Mouse (Mus musculus) liver, embryonic 15.5 days (tissue): ENCODE measurements around the gene Rpn2. TPM values are rescaled to one million over a fixed set of nuclear protein-coding genes. Genes with fewer than 3 reads are reported as not detected.

Source experiments
- ATAC-seq: fragments of 200-750 bp; cut with Nextera tagmentation; 2 replicates; pipeline ENCODE4 v1.8.0; 2017; ENCODE audit warnings: moderate number of reproducible peaks, mild to moderate bottlenecking, moderate library complexity; ENCODE audit not compliant: insufficient read depth
- H3K27ac ChIP-seq: fragments of 300-500 bp; sonication (generic); replicated peaks from 2 replicates; pipeline ENCODE4 v1.5.1; 2015; ENCODE audit warnings: mild to moderate bottlenecking, inconsistent platforms
- H3K27me3 ChIP-seq: fragments of 300-500 bp; sonication (generic); 2 replicates; pipeline ENCODE4 v1.6.1; 2015; ENCODE audit warnings: mild to moderate bottlenecking, inconsistent platforms
- H3K36me3 ChIP-seq: fragments of 300-500 bp; sonication (generic); replicated peaks from 2 replicates; pipeline ENCODE4 v1.6.1; 2015; ENCODE audit warnings: moderate library complexity, mild to moderate bottlenecking, inconsistent platforms
- H3K4me1 ChIP-seq: fragments of 300-500 bp; sonication (generic); replicated peaks from 2 replicates; pipeline ENCODE4 v1.6.1; 2015; ENCODE audit warnings: inconsistent platforms
- H3K4me2 ChIP-seq: fragments of 300-500 bp; sonication (generic); 2 replicates; pipeline ENCODE4 v1.6.1; 2015; ENCODE audit warnings: moderate library complexity, mild to moderate bottlenecking, inconsistent platforms
- H3K4me3 ChIP-seq: fragments of 300-500 bp; sonication (generic); replicated peaks from 2 replicates; pipeline ENCODE4 v1.5.1; 2015; ENCODE audit warnings: mild to moderate bottlenecking, inconsistent platforms
- H3K9ac ChIP-seq: fragments of 300-500 bp; sonication (generic); 2 replicates; pipeline ENCODE4 v1.6.1; 2015; ENCODE audit warnings: moderate library complexity, mild to moderate bottlenecking, inconsistent platforms
- H3K9me3 ChIP-seq: fragments of 300-500 bp; sonication (generic); replicated peaks from 2 replicates; pipeline ENCODE4 v1.6.1; 2016; ENCODE audit warnings: inconsistent platforms
- WGBS: fragments of 180-500 bp; shearing (Covaris S2); methylation state at CpG from one replicate; pipeline ENCODE4 v1.1.7; 2015; ENCODE audit warnings: mixed read lengths; ENCODE audit not compliant: insufficient replicate concordance; 5-methylcytosine and 5-hydroxymethylcytosine counted together
- polyA plus RNA-seq: library from polyadenylated mRNA; unstranded; fragments of >200 nt; fragmentation: Nextera tagmentation; extraction: Ambion mirVana; gene quantifications from 2 replicates; pipeline ENCODE4 v1.2.1, GENCODE M21; 2015

Rpn2 gene
- 159 and 170 TPM in 2 replicates for polyA plus RNA-seq

GRCm38 (mm10) chr2:157278717-157279415 lies at the start of gene Rpn2:
Gene Rpn2 (plus strand): TSS chr2:157279017.
- Histone ChIP-seq H3K9me3 (no peaks in the 10 kb centered on the region), H3K27ac (peak within 1 kb of the TSS; percentile 93), H3K27me3 (no peaks in the 10 kb centered on the region), H3K36me3 (peaks cover 23% of the 10 kb centered on the region), H3K4me3 (peak within 1 kb of the TSS; percentile 99), H3K9ac (peak within 1 kb of the TSS; percentile 96), H3K4me2 (peak within 1 kb of the TSS; percentile 75), H3K4me1 (peaks cover 36% of the 10 kb centered on the region)
- under 1% methylated on average over 63 of the region's 64 CpGs for WGBS
- ATAC-seq: peak; percentile 99

GRCm38 (mm10) chr2:157235946-157236345 lies 42.9 kb upstream of the Rpn2 start:
- H3K27ac ChIP-seq: no peak overlapping the region
- 82% methylated on average over 8 of the region's 8 CpGs for WGBS
- no peak overlapping the region for H3K4me3 ChIP-seq
- H3K4me2 ChIP-seq: no peak overlapping the region
- H3K4me1 ChIP-seq: no peaks in the 10 kb centered on the region
- 0 out of 2 replicates have a peak, but pooled peaks cover 8% of the 10 kb centered on the region for H3K27me3 ChIP-seq
- no peaks in the 10 kb centered on the region for H3K36me3 ChIP-seq
- no peak overlapping the region for H3K9ac ChIP-seq
- H3K9me3 ChIP-seq: no peaks in the 10 kb centered on the region
- no peak for ATAC-seq

GRCm38 (mm10) chr2:157245001-157245400 lies 33.8 kb upstream of the Rpn2 start:
- Histone ChIP-seq H3K4me1 (no peaks in the 10 kb centered on the region), H3K4me2 (no peak overlapping the region), H3K9ac (no peak overlapping the region), H3K27ac (no peak overlapping the region), H3K36me3 (no peaks in the 10 kb centered on the region), H3K4me3 (no peak overlapping the region), H3K9me3 (no peaks in the 10 kb centered on the region), H3K27me3 (no peaks in the 10 kb centered on the region)
- 25% methylated on average over 5 of the region's 5 CpGs for WGBS
- ATAC-seq: no peak

GRCm38 (mm10) chr2:157245603-157246002 lies 33.2 kb upstream of the Rpn2 start:
- WGBS: 48% methylated on average over 2 of the region's 2 CpGs
- no peak overlapping the region for H3K27ac ChIP-seq
- ATAC-seq: no peak

GRCm38 (mm10) chr2:157248111-157248510 lies 30.7 kb upstream of the Rpn2 start:
- Histone ChIP-seq H3K9ac (no peak overlapping the region), H3K4me1 (no peaks in the 10 kb centered on the region), H3K27me3 (no peaks in the 10 kb centered on the region), H3K4me2 (no peak overlapping the region), H3K9me3 (no peaks in the 10 kb centered on the region), H3K36me3 (no peaks in the 10 kb centered on the region), H3K4me3 (no peak overlapping the region), H3K27ac (no peak overlapping the region)
- ATAC-seq: no peak

More at GRCm38 (mm10) chr2:157245603-157246002, 33.2 kb upstream of the Rpn2 start:
- no peaks in the 10 kb centered on the region for H3K9me3 ChIP-seq
- no peaks in the 10 kb centered on the region for H3K4me1 ChIP-seq
- H3K27me3 ChIP-seq: no peaks in the 10 kb centered on the region
- H3K4me2 ChIP-seq: no peak overlapping the region
- H3K36me3 ChIP-seq: no peaks in the 10 kb centered on the region
- H3K9ac ChIP-seq: no peak overlapping the region
- H3K4me3 ChIP-seq: no peak overlapping the region

GRCm38 (mm10) chr2:157259720-157260119 lies 19.1 kb upstream of the Rpn2 start:
- Histone ChIP-seq H3K4me3 (no peak overlapping the region), H3K9ac (no peak overlapping the region), H3K9me3 (no peaks in the 10 kb centered on the region), H3K36me3 (no peaks in the 10 kb centered on the region), H3K4me2 (no peak overlapping the region), H3K27ac (no peak overlapping the region), H3K4me1 (0 out of 2 replicates have a peak, but pooled peaks cover 2% of the 10 kb centered on the region), H3K27me3 (no peaks in the 10 kb centered on the region)
- ATAC-seq: peak; percentile 44; the same call in 1 of the 2 replicates
- 0% methylated on average over 5 of the region's 5 CpGs for WGBS

- H3K4me3 ChIP-seq: no peak overlapping the region
- H3K27ac ChIP-seq: no peak overlapping the region
- 62% methylated on average over 5 of the region's 5 CpGs for WGBS
- no peak overlapping the region for H3K9ac ChIP-seq
- ATAC-seq: no peak
- H3K36me3 ChIP-seq: no peaks in the 10 kb centered on the region
- H3K9me3 ChIP-seq: no peaks in the 10 kb centered on the region
- H3K4me1 ChIP-seq: 0 out of 2 replicates have a peak, but pooled peaks cover 2% of the 10 kb centered on the region
- H3K4me2 ChIP-seq: no peak overlapping the region
- no peaks in the 10 kb centered on the region for H3K27me3 ChIP-seq
Measured at GRCm38 (mm10) chr2:157261930-157262329, 16.9 kb upstream of the Rpn2 start.

- no peak overlapping the region for H3K9ac ChIP-seq
- no peak for ATAC-seq
- 0 out of 2 replicates have a peak, but pooled peaks cover 2% of the 10 kb centered on the region for H3K4me1 ChIP-seq
- WGBS: 60% methylated on average over 9 of the region's 9 CpGs
- no peak overlapping the region for H3K4me2 ChIP-seq
- no peak overlapping the region for H3K27ac ChIP-seq
- H3K36me3 ChIP-seq: no peaks in the 10 kb centered on the region
- H3K27me3 ChIP-seq: no peaks in the 10 kb centered on the region
- H3K4me3 ChIP-seq: no peak overlapping the region
- no peaks in the 10 kb centered on the region for H3K9me3 ChIP-seq
Measured at GRCm38 (mm10) chr2:157262506-157262905, 16.3 kb upstream of the Rpn2 start.

GRCm38 (mm10) chr2:157263101-157263500 lies 15.7 kb upstream of the Rpn2 start:
- no peaks in the 10 kb centered on the region for H3K36me3 ChIP-seq
- ATAC-seq: no peak
- H3K9me3 ChIP-seq: no peaks in the 10 kb centered on the region
- H3K27me3 ChIP-seq: no peaks in the 10 kb centered on the region
- H3K9ac ChIP-seq: no peak overlapping the region
- H3K27ac ChIP-seq: no peak overlapping the region
- H3K4me2 ChIP-seq: no peak overlapping the region
- H3K4me3 ChIP-seq: no peak overlapping the region
- WGBS: 80% methylated on average over 1 of the region's 1 CpGs
- 0 out of 2 replicates have a peak, but pooled peaks cover 2% of the 10 kb centered on the region for H3K4me1 ChIP-seq

GRCm38 (mm10) chr2:157263832-157264231 lies 15.0 kb upstream of the Rpn2 start:
- H3K9ac ChIP-seq: no peak overlapping the region
- no peaks in the 10 kb centered on the region for H3K27me3 ChIP-seq
- no peak for ATAC-seq
- H3K4me2 ChIP-seq: no peak overlapping the region
- H3K9me3 ChIP-seq: no peaks in the 10 kb centered on the region
- no peak overlapping the region for H3K4me3 ChIP-seq
- no peaks in the 10 kb centered on the region for H3K36me3 ChIP-seq
- no peak overlapping the region for H3K27ac ChIP-seq
- 57% methylated on average over 6 of the region's 6 CpGs for WGBS
- 0 out of 2 replicates have a peak, but pooled peaks cover 2% of the 10 kb centered on the region for H3K4me1 ChIP-seq

- H3K27me3 ChIP-seq: no peaks in the 10 kb centered on the region
- peaks cover 36% of the 10 kb centered on the region for H3K4me1 ChIP-seq
- peaks cover 25% of the 10 kb centered on the region for H3K36me3 ChIP-seq
- H3K9me3 ChIP-seq: no peaks in the 10 kb centered on the region
- peak within 1 kb of the TSS; percentile 93 for H3K27ac ChIP-seq
- H3K4me2 ChIP-seq: peak within 1 kb of the TSS; percentile 75
- peak; percentile 61; the same call in 1 of the 2 replicates for ATAC-seq
- peak within 1 kb of the TSS; percentile 99 for H3K4me3 ChIP-seq
- peak within 1 kb of the TSS; percentile 96 for H3K9ac ChIP-seq
- WGBS: under 1% methylated on average over 29 of the region's 32 CpGs
Measured at GRCm38 (mm10) chr2:157279416-157279800, 591 bp downstream of the Rpn2 start, which contains the start of gene Mroh8. Gene Mroh8 (minus strand): TSS chr2:157279549.
